Mouse (Mus musculus): ENCODE results near the gene Hacl1.

Gene Hacl1

DNA sequence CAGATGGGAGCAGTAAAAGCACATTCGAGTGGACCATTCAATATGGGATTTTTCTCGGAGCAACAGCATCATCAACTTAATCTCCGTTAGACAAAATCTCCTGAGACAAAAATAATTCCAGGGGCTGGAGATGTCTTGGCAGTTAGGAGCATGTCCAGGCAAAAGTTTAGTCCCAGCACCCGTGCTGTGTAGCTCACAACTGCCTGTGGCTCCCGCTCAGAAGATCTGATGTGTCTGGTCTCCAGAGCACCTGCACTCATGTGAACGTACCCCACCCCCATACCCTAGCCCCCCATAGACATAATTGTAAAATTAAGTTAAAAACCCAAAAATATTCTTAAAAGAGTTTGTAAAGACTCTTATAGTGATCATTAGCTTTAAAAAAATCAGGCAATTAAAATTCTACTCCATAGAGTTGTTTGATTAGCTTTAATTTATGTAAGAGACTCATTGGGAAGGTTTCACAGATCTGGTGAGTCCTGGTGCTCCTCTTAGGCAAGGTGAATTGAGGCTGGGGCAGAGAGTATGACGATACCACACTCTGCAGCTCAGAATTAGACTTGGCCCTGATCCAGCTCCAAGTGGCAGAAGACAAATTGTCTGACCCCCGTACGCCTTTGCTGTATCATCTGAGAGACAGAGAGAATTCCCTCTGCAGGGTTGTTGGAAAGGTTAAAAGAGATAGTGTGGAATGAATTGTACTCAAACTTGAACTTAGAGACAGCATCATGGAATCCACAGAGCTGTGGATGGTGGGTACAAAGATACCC, 62.9 kb downstream of the Hacl1 start:
- in situ Hi-C loops (cut with MseI, MboI): no loop called here

- in situ Hi-C loops (cut with MseI, MboI): no loop called here
These were observed 64.0 kb downstream of the Hacl1 start for GRCm38 (mm10) chr14:31576846-31577697.

- in situ Hi-C loops (cut with MseI, MboI): no loop called here
These were observed 65.2 kb downstream of the Hacl1 start for GRCm38 (mm10) chr14:31575866-31576265.

GRCm38 (mm10) chr14:31574903-31575665, 66.0 kb downstream of the Hacl1 start:
- in situ Hi-C loops (cut with MseI, MboI): no loop called here

- in situ Hi-C loops (cut with MseI, MboI): no loop called here
These were observed 68.4 kb downstream of the Hacl1 start for GRCm38 (mm10) chr14:31572561-31573175.

DNA sequence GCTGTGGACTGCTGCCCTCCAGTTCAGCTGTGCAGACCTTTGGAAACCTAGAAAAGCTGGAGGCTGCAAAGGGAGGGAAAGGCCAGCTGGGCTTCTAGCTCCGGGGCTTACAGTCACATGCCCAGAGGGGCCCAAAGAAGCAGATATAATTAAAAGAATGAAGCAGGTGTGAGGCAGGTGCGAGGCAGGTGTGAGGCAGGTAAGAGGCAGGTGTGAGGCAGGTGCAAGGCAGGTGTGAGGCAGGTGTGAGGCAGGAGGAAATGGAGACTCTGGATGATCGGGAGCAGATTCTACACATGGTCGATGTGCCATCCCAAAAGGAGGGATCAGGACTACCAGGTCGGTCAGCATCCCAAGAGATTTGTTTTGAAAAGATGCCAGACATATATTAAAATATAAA, 69.7 kb downstream of the Hacl1 start:
- in situ Hi-C loops (cut with MseI, MboI): no loop called here

GRCm38 (mm10) chr14:31570131-31570951, 70.7 kb downstream of the Hacl1 start:
- in situ Hi-C loops (cut with MseI, MboI): no loop called here

DNA sequence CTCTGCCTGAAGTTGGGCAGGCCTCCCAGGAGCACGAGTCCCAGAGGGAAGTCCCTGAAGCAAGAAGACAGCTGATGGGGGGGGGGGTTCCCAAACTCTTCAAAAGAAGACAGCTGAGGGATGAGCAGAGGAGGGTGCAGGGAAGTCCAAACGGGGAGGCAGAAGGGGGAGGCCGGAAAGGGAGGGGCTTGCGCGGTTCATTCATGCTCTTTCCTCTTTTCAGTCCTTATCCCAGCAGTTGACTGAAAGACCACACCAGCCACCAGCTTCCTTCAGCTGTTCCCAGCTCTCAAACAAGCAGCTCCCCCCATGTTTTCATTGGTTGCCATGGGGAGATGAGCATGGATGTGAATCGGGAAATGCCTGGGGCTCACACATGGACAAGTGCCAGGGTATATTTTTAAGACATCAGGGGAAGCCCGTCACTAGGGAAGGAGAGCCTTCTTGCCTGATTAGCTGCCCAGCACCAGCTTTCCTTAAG, 71.9 kb downstream of the Hacl1 start:
- in situ Hi-C loops (cut with MseI, MboI): no loop called here

- in situ Hi-C loops (cut with MseI, MboI): no loop called here
These were observed 75.4 kb downstream of the Hacl1 start for GRCm38 (mm10) chr14:31565478-31566212.

DNA sequence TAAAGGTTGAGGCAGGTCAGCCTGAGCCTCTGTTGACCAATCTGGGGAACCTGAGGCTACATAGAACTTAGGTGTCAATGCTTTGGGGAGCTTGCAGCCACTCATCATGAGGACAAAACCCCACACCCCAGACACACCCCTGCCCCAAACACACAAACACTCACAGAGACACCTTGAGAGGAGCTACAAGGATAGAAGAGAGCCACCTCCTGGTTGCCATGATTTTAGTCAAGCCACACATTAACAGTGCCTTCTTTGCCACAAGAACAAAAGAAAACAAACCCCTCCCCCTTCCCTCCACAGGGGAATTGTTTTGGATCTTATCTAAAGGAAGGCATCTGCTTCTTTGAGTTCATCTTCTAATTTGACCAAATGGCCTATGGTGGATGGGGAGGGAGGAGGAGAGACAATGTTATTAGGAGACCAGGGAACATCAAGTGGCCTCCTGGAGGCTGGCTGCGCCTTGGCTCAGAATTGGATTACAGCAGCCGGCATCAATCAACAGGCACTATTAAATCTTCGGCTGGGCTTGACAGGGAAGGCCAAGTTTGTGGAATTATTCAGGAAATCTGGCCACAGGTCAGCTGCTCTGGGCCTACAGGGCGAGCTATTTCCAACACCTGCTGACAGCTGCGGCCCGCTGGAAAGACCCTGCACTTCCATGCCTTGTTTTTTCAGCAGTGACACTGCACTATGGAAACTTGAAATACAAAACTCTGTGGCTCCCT, 76.5 kb downstream of the Hacl1 start:
- in situ Hi-C loops (cut with MseI, MboI): no loop called here

- in situ Hi-C loops (cut with MseI, MboI): no loop called here
These were observed 80.2 kb downstream of the Hacl1 start for GRCm38 (mm10) chr14:31560886-31561285.

- in situ Hi-C loops (cut with MseI, MboI): no loop called here
These were observed 81.9 kb downstream of the Hacl1 start for GRCm38 (mm10) chr14:31559216-31559615.

DNA sequence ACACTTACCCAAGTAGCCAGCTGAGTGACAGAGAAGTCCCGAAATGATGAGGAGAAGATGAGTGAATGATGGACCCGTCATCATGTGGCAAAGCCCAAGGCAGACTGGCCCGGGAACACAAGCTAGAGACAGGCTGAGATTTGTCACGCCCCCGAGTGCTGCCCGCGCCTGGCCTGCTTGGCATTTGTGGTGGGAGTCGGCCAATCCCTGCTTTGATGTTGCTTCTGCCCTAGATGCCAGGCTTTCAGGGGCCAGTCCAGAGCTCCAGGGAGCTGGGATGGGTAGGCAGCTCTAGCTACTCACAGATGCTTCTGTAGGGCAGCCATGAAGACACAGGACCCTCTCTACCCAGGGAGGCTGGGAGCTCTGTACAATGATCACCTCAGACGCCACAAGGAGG, 83.3 kb downstream of the Hacl1 start:
- in situ Hi-C loops (cut with MseI, MboI): no loop called here

DNA sequence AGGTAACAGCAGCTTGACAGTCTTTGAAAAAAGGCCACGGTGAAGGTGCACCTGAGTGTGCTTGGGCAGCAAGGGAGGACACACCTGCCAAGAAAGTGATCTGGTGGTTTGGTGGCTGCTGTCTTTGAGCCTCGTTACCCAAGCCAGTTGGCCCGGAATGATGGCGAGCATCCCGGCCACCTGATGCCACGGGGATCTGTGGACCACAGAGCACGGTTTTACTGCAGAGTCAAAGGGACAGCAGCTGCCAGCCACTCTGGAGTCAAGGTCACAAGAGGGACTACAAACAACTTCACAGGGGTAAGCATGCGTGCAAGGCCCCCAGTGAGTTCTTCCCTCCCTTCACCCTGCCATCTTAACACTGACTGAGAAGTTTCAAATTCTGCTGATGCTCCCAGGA, 83.8 kb downstream of the Hacl1 start:
- in situ Hi-C loops (cut with MseI, MboI): no loop called here

GRCm38 (mm10) chr14:31556526-31557260, 84.4 kb downstream of the Hacl1 start:
- in situ Hi-C loops (cut with MseI, MboI): no loop called here

- in situ Hi-C loops (cut with MseI, MboI): no loop called here
These were observed 85.1 kb downstream of the Hacl1 start for GRCm38 (mm10) chr14:31555963-31556434.

DNA sequence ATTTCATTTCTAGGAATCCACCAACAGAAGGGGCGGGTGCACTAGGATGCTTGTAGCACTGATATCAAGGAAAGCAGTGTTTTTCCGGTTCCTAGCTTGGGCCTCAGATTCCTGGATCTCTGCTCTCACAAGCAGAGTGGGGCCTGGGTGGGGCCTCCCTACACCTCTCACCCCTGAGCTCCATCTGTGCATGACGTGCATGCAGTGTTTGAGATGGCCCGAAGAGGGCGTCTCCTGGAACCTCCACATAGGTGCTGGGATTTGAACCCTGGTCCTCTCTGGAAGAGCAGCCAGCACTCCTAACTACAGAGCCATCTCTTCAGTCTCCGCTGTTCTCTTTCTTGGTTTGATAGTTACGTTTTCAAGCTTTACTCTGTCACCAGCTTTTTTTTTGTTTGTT, 86.1 kb downstream of the Hacl1 start:
- in situ Hi-C loops (cut with MseI, MboI): no loop called here
